Comparison of ENCODE assay signal across 26 mouse cellular contexts in genomic region chr15:83323071-83323470, GRCm38 (mm10).
"Had no signal": no experiment of that assay in that cellular context is flagged by ENCODE, and none has a peak within 500 bp of the region (broad histone marks: within the 10 kb centered on the region; RNA-seq: fewer than 3 reads in every experiment).

No protein-coding gene starts in this region.

- H3K4me3 ChIP-seq: heart, adult 2 months; heart, embryonic 13.5 days; heart, embryonic 15.5 days; hindbrain, embryonic 13.5 days; hindbrain, embryonic 15.5 days; intestine, embryonic 15.5 days; layer of hippocampus, adult 2 months; left cerebral cortex, adult 2 months; limb, embryonic 10.5 days; limb, embryonic 12.5 days; liver, embryonic 13.5 days had no signal

- ATAC-seq: hindbrain, postnatal 0 days; intestine, embryonic 15.5 days; intestine, postnatal 0 days had no signal

- H3K27ac ChIP-seq: heart, adult 2 months; heart, embryonic 13.5 days; heart, embryonic 15.5 days; hindbrain, embryonic 13.5 days; hindbrain, embryonic 15.5 days; hindbrain, postnatal 0 days; intestine, embryonic 15.5 days; layer of hippocampus, adult 2 months; left cerebral cortex, adult 2 months; limb, embryonic 10.5 days; limb, embryonic 12.5 days; liver, embryonic 13.5 days had no signal

- H3K27me3 ChIP-seq: heart, embryonic 13.5 days; heart, embryonic 15.5 days; hindbrain, embryonic 13.5 days; hindbrain, embryonic 15.5 days; intestine, embryonic 15.5 days; limb, embryonic 12.5 days; liver, embryonic 13.5 days had no signal

- H3K9me3 ChIP-seq: heart, embryonic 13.5 days; heart, embryonic 15.5 days; hindbrain, embryonic 13.5 days; hindbrain, embryonic 15.5 days; intestine, embryonic 15.5 days; limb, embryonic 10.5 days; limb, embryonic 12.5 days; liver, embryonic 13.5 days had no signal

- DNase-seq: gastrocnemius, postnatal 14 days; gastrocnemius, postnatal 36 days; heart, adult 11 months; heart, adult 2 months; heart, postnatal 14 days; heart, postnatal 36 days; kidney, adult 18-20 months; kidney, adult 8-10 months; kidney, postnatal 10 days; kidney, postnatal 25 days; kidney, postnatal 4 days; liver; liver, embryonic 13.5 days had no signal

- H3K9ac ChIP-seq: heart, embryonic 13.5 days; heart, embryonic 15.5 days; hindbrain, embryonic 13.5 days; hindbrain, embryonic 15.5 days; intestine, embryonic 15.5 days; limb, embryonic 12.5 days; liver, embryonic 13.5 days had no signal

- H3K4me1 ChIP-seq: heart, embryonic 13.5 days; hindbrain, embryonic 13.5 days; hindbrain, embryonic 15.5 days; intestine, embryonic 15.5 days; limb, embryonic 12.5 days; liver, embryonic 13.5 days had no signal

- H3K4me2 ChIP-seq: heart, embryonic 11.5 days; heart, embryonic 13.5 days; heart, embryonic 15.5 days; hindbrain, embryonic 13.5 days; hindbrain, embryonic 15.5 days; intestine, embryonic 15.5 days; limb, embryonic 12.5 days; liver, embryonic 11.5 days; liver, embryonic 13.5 days had no signal
